Mouse (Mus musculus): ENCODE data around the gene Terf2. TPM values are rescaled to one million over a fixed set of nuclear protein-coding genes. Genes with fewer than 3 reads are reported as not detected.
A peak's percentile ranks its signal among the peaks of the same experiment; 100 is the strongest.

The Terf2 gene
- polyA plus RNA-seq (2014; fragmentation: Nextera tagmentation; extraction: Ambion mirVana) = 7.5 and 10.9 TPM in 2 replicates

- WGBS (ENCODE audit: insufficient replicate concordance) = 4% methylated on average over 39 of the region's 39 CpGs
- ATAC-seq (replicated peaks; ENCODE audit: insufficient number of reproducible peaks, low FRiP score, low TSS enrichment) = peak; percentile 92
- no peaks in the 10 kb centered on the region for H3K27me3 ChIP-seq (ENCODE audit: control insufficient read depth, insufficient read depth, low read length)
Observed at GRCm38 (mm10) chr8:107096366-107097036, at the start of gene Terf2. Gene Terf2 (minus strand): TSS chr8:107096547.

GRCm38 (mm10) chr8:107143501-107143900 lies 47.2 kb upstream of the Terf2 start:
- ATAC-seq (replicated peaks; ENCODE audit: insufficient number of reproducible peaks, low FRiP score, low TSS enrichment) = no peak
- Histone ChIP-seq H3K27me3 (ENCODE audit: control insufficient read depth, insufficient read depth, low read length) (no peaks in the 10 kb centered on the region), H3K4me1 (ENCODE audit: control insufficient read depth, insufficient read depth, low read length) (0 out of 2 replicates have a peak, but pooled peaks cover 4% of the 10 kb centered on the region), H3K27ac (ENCODE audit: low read depth, low read length) (no peak overlapping the region), H3K36me3 (ENCODE audit: control insufficient read depth, insufficient read depth, low read length) (no peaks in the 10 kb centered on the region), H3K9ac (ENCODE audit: low read depth, low read length) (no peak overlapping the region), H3K9me3 (replicated peaks; ENCODE audit: control insufficient read depth, low read length) (no peaks in the 10 kb centered on the region), H3K4me3 (ENCODE audit: low read depth, low read length) (no peak overlapping the region), H3K4me2 (no peak overlapping the region)
- 50% methylated on average over 4 of the region's 4 CpGs for WGBS (ENCODE audit: insufficient replicate concordance)

More at GRCm38 (mm10) chr8:107096366-107097036, at the start of gene Terf2:
- peak within 1 kb of the TSS; percentile 68 for H3K4me2 ChIP-seq
- H3K27ac ChIP-seq (ENCODE audit: low read depth, low read length) = peak within 1 kb of the TSS; percentile 87
- H3K4me1 ChIP-seq (ENCODE audit: control insufficient read depth, insufficient read depth, low read length) = no peaks in the 10 kb centered on the region
- H3K4me3 ChIP-seq (ENCODE audit: low read depth, low read length) = peak within 1 kb of the TSS; percentile 83
- H3K9ac ChIP-seq (ENCODE audit: low read depth, low read length) = peak within 1 kb of the TSS; percentile 84
- 0 out of 2 replicates have a peak, but pooled peaks cover 12% of the 10 kb centered on the region for H3K36me3 ChIP-seq (ENCODE audit: control insufficient read depth, insufficient read depth, low read length)
- no peaks in the 10 kb centered on the region for H3K9me3 ChIP-seq (replicated peaks; ENCODE audit: control insufficient read depth, low read length)

- H3K4me1 ChIP-seq (ENCODE audit: control insufficient read depth, insufficient read depth, low read length) = 0 out of 2 replicates have a peak, but pooled peaks cover 4% of the 10 kb centered on the region
- no peak for ATAC-seq (replicated peaks; ENCODE audit: insufficient number of reproducible peaks, low FRiP score, low TSS enrichment)
- H3K4me3 ChIP-seq (ENCODE audit: low read depth, low read length) = no peak overlapping the region
- no peaks in the 10 kb centered on the region for H3K36me3 ChIP-seq (ENCODE audit: control insufficient read depth, insufficient read depth, low read length)
- H3K27ac ChIP-seq (ENCODE audit: low read depth, low read length) = no peak overlapping the region
- H3K4me2 ChIP-seq = no peak overlapping the region
- no peak overlapping the region for H3K9ac ChIP-seq (ENCODE audit: low read depth, low read length)
- H3K27me3 ChIP-seq (ENCODE audit: control insufficient read depth, insufficient read depth, low read length) = no peaks in the 10 kb centered on the region
- H3K9me3 ChIP-seq (replicated peaks; ENCODE audit: control insufficient read depth, low read length) = no peaks in the 10 kb centered on the region
- WGBS (ENCODE audit: insufficient replicate concordance) = 86% methylated on average over 4 of the region's 4 CpGs
Observed at GRCm38 (mm10) chr8:107142539-107142938, 46.2 kb upstream of the Terf2 start.

- no peaks in the 10 kb centered on the region for H3K27me3 ChIP-seq (ENCODE audit: control insufficient read depth, insufficient read depth, low read length)
- no peak; the same call in 1 of the 2 replicates for ATAC-seq (replicated peaks; ENCODE audit: insufficient number of reproducible peaks, low FRiP score, low TSS enrichment)
- H3K4me3 ChIP-seq (ENCODE audit: low read depth, low read length) = no peak overlapping the region
- 48% methylated on average over 13 of the region's 13 CpGs for WGBS (ENCODE audit: insufficient replicate concordance)
- H3K27ac ChIP-seq (ENCODE audit: low read depth, low read length) = peak overlapping the region; percentile 73
- H3K4me1 ChIP-seq (ENCODE audit: control insufficient read depth, insufficient read depth, low read length) = peaks cover 7% of the 10 kb centered on the region
- H3K9me3 ChIP-seq (replicated peaks; ENCODE audit: control insufficient read depth, low read length) = no peaks in the 10 kb centered on the region
- H3K4me2 ChIP-seq = 0 out of 2 replicates have a peak overlapping the region, but pooled peaks have one; percentile 29
- H3K36me3 ChIP-seq (ENCODE audit: control insufficient read depth, insufficient read depth, low read length) = no peaks in the 10 kb centered on the region
- no peak overlapping the region for H3K9ac ChIP-seq (ENCODE audit: low read depth, low read length)
Observed at GRCm38 (mm10) chr8:107139704-107140470, 43.5 kb upstream of the Terf2 start.

DNA sequence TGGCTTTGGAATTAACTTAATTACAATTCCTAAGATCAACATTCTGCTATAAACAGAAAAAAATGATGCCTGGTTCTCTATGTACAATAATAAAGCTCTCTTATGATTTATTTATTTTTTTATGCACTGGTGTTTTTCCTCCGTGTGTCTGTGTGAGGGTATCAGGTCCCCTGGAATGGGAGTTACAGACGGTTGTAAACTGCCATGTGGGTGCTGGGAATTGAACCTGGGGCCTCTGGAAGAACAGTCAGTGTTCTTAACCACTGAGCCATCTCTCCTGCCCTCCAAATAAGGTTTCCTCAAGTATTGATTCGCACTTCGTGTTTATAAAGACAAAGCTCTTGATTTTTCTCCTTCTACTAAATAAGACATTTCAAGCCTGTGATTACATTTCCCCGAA lies 42.0 kb upstream of the Terf2 start:
- WGBS (ENCODE audit: insufficient replicate concordance) = 87% methylated on average over 5 of the region's 5 CpGs
- H3K27ac ChIP-seq (ENCODE audit: low read depth, low read length) = no peak overlapping the region
- no peak overlapping the region for H3K4me2 ChIP-seq
- no peaks in the 10 kb centered on the region for H3K9me3 ChIP-seq (replicated peaks; ENCODE audit: control insufficient read depth, low read length)
- peaks cover 13% of the 10 kb centered on the region for H3K4me1 ChIP-seq (ENCODE audit: control insufficient read depth, insufficient read depth, low read length)
- no peaks in the 10 kb centered on the region for H3K36me3 ChIP-seq (ENCODE audit: control insufficient read depth, insufficient read depth, low read length)
- ATAC-seq (replicated peaks; ENCODE audit: insufficient number of reproducible peaks, low FRiP score, low TSS enrichment) = no peak
- H3K9ac ChIP-seq (ENCODE audit: low read depth, low read length) = no peak overlapping the region
- no peaks in the 10 kb centered on the region for H3K27me3 ChIP-seq (ENCODE audit: control insufficient read depth, insufficient read depth, low read length)
- H3K4me3 ChIP-seq (ENCODE audit: low read depth, low read length) = no peak overlapping the region

DNA sequence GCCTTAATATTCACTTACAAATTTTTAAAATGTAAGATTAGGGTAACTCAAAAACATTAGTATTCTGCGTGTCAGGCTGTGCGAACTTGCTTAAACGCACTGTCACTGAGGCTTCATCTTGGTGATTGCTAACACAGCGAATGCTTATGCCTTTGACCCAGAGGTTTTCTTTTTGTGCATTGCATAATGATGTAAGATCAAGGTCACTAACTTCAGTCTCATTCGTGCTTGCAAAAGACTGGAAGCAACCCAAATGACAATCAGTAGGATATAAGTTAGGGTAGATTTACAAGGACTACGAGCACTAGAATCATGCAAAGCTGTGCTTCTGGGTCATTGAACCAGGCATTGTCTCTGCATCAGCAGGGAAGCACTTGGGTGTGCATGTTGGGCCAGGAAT lies 41.2 kb upstream of the Terf2 start:
- no peaks in the 10 kb centered on the region for H3K9me3 ChIP-seq (replicated peaks; ENCODE audit: control insufficient read depth, low read length)
- H3K9ac ChIP-seq (ENCODE audit: low read depth, low read length) = no peak overlapping the region
- no peak overlapping the region for H3K4me3 ChIP-seq (ENCODE audit: low read depth, low read length)
- WGBS (ENCODE audit: insufficient replicate concordance) = 89% methylated on average over 6 of the region's 6 CpGs
- H3K27ac ChIP-seq (ENCODE audit: low read depth, low read length) = no peak overlapping the region
- peaks cover 16% of the 10 kb centered on the region for H3K4me1 ChIP-seq (ENCODE audit: control insufficient read depth, insufficient read depth, low read length)
- ATAC-seq (replicated peaks; ENCODE audit: insufficient number of reproducible peaks, low FRiP score, low TSS enrichment) = no peak
- no peaks in the 10 kb centered on the region for H3K36me3 ChIP-seq (ENCODE audit: control insufficient read depth, insufficient read depth, low read length)
- H3K27me3 ChIP-seq (ENCODE audit: control insufficient read depth, insufficient read depth, low read length) = no peaks in the 10 kb centered on the region
- no peak overlapping the region for H3K4me2 ChIP-seq

DNA sequence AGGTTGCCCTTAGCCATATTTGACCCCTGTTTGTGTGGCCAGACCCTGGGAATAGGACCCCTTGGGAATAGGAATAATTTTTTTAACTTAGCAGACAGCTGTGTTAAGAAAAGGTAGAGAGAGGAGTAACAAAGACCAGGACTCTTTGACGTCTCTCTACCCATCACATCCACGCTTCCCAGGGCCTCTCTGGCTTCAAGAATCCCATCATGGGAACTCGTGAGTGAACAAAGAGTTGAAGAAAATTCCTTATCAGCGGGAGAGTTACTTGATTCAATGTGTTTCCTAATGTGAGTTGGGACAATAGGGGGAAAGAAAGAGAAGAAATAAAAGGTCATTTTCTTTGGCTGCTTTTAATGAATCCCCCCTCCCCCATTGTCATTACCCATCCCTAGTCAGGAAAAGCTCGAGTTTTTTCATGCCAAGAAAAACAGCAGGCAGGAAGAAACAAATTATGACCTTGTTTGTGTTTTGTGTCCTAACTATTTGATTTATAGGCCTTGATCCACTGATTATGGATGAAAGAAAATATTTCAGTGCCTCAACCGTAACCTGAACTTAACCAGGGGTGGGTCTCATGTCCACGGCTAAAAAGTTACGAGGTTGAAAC lies 39.8 kb upstream of the Terf2 start:
- Histone ChIP-seq H3K9me3 (replicated peaks; ENCODE audit: control insufficient read depth, low read length) (no peaks in the 10 kb centered on the region), H3K4me3 (ENCODE audit: low read depth, low read length) (no peak overlapping the region), H3K4me2 (no peak overlapping the region), H3K9ac (ENCODE audit: low read depth, low read length) (no peak overlapping the region), H3K36me3 (ENCODE audit: control insufficient read depth, insufficient read depth, low read length) (no peaks in the 10 kb centered on the region), H3K4me1 (ENCODE audit: control insufficient read depth, insufficient read depth, low read length) (peaks cover 16% of the 10 kb centered on the region), H3K27ac (ENCODE audit: low read depth, low read length) (no peak overlapping the region), H3K27me3 (ENCODE audit: control insufficient read depth, insufficient read depth, low read length) (no peaks in the 10 kb centered on the region)
- WGBS (ENCODE audit: insufficient replicate concordance) = 52% methylated on average over 8 of the region's 8 CpGs
- ATAC-seq (replicated peaks; ENCODE audit: insufficient number of reproducible peaks, low FRiP score, low TSS enrichment) = no peak

- Histone ChIP-seq H3K9ac (ENCODE audit: low read depth, low read length) (no peak overlapping the region; the same call in 1 of the 2 replicates), H3K4me2 (no peak overlapping the region)
Observed at GRCm38 (mm10) chr8:107133881-107134280, 37.5 kb upstream of the Terf2 start.

More at GRCm38 (mm10) chr8:107133881-107134280, 37.5 kb upstream of the Terf2 start:
- H3K4me3 ChIP-seq (ENCODE audit: low read depth, low read length) = no peak overlapping the region
- no peaks in the 10 kb centered on the region for H3K36me3 ChIP-seq (ENCODE audit: control insufficient read depth, insufficient read depth, low read length)
- 42% methylated on average over 6 of the region's 6 CpGs for WGBS (ENCODE audit: insufficient replicate concordance)
- no peaks in the 10 kb centered on the region for H3K9me3 ChIP-seq (replicated peaks; ENCODE audit: control insufficient read depth, low read length)
- H3K4me1 ChIP-seq (ENCODE audit: control insufficient read depth, insufficient read depth, low read length) = peaks cover 20% of the 10 kb centered on the region
- no peaks in the 10 kb centered on the region for H3K27me3 ChIP-seq (ENCODE audit: control insufficient read depth, insufficient read depth, low read length)
- no peak for ATAC-seq (replicated peaks; ENCODE audit: insufficient number of reproducible peaks, low FRiP score, low TSS enrichment)
- no peak overlapping the region for H3K27ac ChIP-seq (ENCODE audit: low read depth, low read length)
